Mouse (Mus musculus): ENCODE data around the gene Bmp7. TPM values are rescaled to one million over a fixed set of nuclear protein-coding genes. Genes with fewer than 3 reads are reported as not detected.

Bmp7 gene
- 10 to 100 TPM; 11.9 to 12.1 TPM for total RNA-seq (2021)
- long read RNA-seq, experiment 1, transcript Bmp7-201 (7 exons, 3,670 nt), result major isoform, 9 of 14 reads
- long read RNA-seq, experiment 1, partial matches to known transcripts, result 3 of 14 reads
- long read RNA-seq, experiment 1, other reads (novel, unspliced or antisense), result 2 of 14 reads
- long read RNA-seq, experiment 2, transcript Bmp7-201 (7 exons, 3,670 nt), result major isoform, 21 of 23 reads
- long read RNA-seq, experiment 2, partial matches to known transcripts, result 1 of 23 reads
- long read RNA-seq, experiment 2, other reads (novel, unspliced or antisense), result 1 of 23 reads

DNA sequence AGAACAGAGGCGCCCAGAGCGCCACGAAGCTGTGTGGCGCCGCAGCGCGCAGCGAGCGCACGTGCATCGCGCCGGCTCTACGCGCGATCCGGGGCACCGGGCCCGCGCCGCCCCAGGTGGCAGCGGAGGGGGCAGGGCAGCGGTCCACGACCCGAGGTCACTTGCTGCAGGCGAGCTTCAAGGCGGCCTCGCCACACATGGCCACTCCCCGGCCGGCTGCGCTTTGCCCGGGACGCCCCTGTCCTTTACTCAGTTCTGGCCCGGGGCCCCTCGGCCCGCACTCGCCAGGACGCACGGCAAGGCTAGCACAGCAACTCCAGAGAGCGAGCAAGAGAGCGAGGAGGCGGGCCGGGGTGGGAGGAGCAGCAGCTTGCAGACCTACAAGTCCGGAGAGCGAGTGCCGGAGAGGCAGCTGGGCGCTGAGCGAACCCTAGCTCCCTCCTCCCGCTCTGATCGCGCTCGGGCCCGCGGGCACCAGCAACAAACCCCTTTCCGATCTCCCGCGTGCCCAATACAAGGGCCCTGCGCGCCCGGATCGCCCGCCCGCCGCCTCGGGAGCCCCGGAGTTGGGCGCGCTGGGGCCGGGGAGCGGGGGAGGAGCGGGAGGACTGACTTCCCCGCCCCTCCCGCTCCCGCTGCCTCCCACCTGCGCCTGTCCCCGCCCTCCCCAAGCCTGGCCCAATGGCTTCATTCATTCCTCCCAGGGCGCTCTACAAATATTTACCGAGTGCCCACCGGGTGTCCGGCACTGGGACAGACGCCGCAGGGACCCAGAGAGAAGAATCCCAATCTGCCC lies at the start of gene Bmp7:
Gene Bmp7, minus strand, starts transcription at position 319 of the 796 bp plus-strand sequence.
- intact Hi-C loops (cut with DNase I), result no loop called here

DNA sequence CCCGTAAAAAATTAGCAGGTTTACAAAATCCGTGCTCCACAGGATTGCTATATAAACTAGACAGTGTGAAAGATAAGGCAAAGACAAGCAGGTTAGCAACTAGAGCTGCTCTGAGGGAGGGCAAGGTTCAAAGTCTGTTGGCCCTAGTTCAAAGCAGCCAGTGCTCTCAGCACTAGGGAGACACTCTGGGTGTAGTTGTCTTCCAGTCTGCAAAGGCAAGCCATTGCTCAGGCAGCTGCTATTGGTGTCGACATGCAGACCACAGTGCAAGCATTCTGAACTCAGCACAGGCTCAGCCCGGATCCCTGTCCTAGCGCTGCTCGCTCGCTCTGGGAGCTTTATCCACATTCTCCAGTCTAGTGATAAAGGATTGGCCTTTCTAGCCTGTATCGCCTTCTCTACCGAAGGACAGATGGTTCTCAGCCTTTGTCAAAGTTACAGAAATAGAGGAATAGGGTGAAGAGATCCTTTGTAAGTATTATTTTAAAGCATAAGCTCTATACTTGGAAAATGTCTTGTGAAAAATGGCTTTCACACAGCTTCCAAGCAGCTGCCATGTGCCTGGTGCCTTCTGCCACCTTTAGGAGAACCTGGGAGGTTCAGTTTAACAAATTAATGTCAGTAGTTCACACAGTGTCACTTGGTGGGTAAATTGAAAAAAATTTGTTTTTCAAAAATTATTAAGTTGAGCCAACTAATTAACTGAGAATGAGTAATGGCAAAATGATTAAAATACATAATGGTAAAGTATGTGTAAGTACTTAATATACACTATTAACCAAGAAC lies 42.8 kb upstream of the Bmp7 start:
- DNase-seq (ENCODE audit: low spot score in 2 of 2), result no peak
- intact Hi-C loops (cut with DNase I), result no loop called here

More for the DNA sequence above, at the start of gene Bmp7:
- peak in 1 of 2 experiments; percentile 53 for DNase-seq (ENCODE audit: low spot score in 2 of 2)

DNA sequence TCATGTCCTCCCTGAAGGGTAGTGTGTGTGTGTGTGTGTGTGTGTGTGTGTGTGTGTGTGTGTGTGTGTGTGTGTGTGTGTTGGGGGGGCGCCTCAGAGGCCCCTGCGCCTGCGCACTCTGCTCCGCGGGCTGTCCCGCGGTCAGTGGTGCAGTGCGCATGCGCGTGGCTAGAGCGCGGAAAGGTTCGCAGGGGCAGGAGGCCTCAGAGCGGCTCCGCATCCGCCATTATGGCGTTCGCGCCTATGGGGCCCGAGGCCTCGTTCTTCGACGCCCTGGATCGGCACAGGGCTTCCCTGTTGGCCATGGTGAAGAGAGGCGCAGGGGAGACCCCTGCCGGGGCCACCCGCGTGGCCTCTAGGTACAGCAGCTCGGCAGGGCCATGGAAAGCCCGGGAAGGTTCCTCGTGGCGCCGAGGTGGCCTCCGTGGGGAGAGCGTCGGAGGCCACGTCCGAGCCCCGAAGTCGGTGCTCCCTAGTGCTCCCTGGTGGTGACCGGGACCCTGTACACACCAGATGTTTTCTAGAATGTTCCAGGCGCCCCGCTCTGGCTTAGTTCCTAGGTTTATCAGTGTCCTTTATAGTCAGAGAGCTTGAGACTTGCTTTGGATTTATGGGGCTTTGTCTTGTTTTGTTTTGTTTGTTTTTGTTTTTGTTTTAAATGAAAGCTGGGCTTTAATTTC lies 39.7 kb upstream of the Bmp7 start:
- DNase-seq (ENCODE audit: low spot score in 2 of 2), result no peak
- intact Hi-C loops (cut with DNase I), result no loop called here

DNA sequence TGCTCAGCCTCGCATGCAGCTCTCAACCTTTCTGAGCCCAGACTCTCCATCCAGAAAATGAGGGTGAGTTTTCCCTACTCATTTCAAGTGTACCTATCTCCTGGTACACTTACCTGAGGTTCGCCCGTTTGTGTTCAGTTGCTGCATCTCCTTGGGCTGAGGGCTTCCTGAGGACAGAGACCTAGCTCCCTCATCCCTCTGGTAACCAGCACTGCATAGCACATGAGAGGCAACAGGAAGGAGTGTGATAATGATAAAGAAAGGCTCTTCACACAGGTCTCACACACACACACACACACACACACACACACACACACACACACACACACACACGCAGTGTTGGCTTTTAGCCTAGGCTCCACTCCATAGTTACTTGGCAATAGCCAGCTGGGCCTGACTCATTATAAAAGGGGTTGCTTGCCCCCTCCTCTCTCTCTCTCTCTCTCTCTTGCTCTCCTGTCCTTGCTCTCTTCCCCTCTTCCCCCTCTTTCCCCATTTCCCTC lies 38.1 kb upstream of the Bmp7 start:
- intact Hi-C loops (cut with DNase I), result no loop called here

DNA sequence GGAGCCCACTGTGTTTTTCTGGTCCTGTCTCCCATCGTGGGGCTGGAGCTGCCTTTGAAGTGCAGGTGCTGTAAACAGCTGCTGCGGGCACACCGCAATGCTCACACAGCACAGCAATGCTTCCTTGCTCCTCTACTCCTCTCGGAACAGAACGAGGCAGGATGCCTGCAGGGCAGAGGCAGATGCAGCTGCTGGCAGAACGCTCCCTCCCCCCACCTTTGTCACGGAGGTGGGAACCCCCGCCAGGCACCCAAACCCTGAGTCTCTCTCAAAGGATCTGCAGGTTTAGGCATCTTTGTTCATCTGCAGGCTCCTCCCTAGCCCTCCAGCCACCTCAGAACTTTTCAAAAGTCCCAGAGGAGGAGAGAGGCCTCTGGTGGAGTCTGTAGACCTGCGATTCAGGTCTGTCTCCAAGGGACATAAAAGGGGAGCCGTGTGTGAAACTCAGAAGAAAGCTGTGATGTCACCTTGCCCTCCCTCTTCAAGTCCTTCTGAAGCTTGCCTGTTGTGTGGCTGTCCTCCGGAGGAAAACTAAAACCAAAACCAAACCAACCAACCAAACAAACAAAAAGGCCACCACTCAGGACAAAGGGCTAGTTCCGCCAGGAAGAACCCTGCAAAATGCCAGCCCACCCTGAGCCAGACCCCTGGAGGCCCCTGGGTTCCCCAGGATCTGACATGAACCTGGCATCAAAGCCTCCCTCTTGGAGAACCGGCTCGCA lies 37.4 kb upstream of the Bmp7 start, which contains the start of gene Spo11:
Gene Spo11, plus strand, starts transcription at position 292 of the 722 bp plus-strand sequence.
- DNase-seq (ENCODE audit: low spot score in 2 of 2), result no peak
- intact Hi-C loops (cut with DNase I), result no loop called here

More for the DNA sequence above, 38.1 kb upstream of the Bmp7 start:
- no peak for DNase-seq (ENCODE audit: low spot score in 2 of 2)

DNA sequence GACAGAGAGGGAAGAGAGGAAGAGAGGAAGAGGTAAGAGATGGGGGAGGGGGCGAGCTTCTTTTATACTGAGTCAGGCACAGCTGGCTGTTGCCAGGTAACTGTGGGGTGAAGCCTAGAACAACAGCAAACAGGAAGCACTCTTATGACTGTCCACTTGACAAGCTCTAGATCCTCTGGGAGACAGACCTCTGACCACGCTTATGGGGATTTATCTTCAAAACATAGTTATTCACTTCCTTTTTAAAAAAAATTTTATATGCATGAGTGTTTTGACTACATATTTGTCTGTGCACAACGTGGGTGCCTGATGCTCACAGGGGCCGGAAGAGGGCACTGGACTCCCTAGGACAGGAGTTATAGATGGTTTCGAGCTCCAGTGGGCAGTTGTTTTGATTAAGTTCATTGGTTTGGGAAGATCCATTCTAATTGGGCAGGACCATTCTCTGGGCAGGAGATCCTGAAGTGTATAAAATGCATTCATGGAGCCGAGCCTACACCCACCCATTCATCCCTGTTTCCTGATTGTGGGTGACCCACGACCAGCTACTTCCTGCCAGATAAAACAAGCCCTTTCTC lies 36.6 kb upstream of the Bmp7 start:
- intact Hi-C loops (cut with DNase I), result no loop called here
- no peak for DNase-seq (ENCODE audit: low spot score in 2 of 2)

DNA sequence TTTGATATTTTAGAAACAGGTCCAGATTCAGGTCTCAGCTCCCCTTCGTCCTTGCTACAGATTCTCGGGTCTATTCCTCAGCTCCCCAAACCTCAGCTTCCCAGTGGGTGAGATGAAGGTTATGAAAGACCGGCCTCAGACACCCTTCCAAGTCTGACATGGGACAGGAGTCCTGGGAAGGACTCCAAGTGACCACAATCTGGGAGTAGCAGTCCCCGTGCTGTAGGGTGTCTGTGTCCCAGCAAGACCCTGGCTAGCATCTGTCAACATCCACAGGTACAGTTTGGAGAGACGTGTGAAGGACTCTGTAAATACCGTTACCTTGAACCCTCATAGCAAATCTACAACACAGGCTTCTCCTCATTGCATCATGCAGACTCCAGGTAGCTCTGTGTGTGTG lies 35.0 kb upstream of the Bmp7 start:
- DNase-seq (ENCODE audit: low spot score in 2 of 2), result no peak
- intact Hi-C loops (cut with DNase I), result no loop called here

GRCm38 (mm10) chr2:172974701-172975100 lies 34.6 kb upstream of the Bmp7 start:
- intact Hi-C loops (cut with DNase I), result no loop called here
- no peak for DNase-seq (ENCODE audit: low spot score in 2 of 2)

GRCm38 (mm10) chr2:172973806-172974565 lies 33.9 kb upstream of the Bmp7 start:
- no peak for DNase-seq (ENCODE audit: low spot score in 2 of 2)
- intact Hi-C loops (cut with DNase I), result no loop called here

- intact Hi-C loops (cut with DNase I), result no loop called here
- DNase-seq (ENCODE audit: low spot score in 2 of 2), result no peak
These were observed 31.7 kb upstream of the Bmp7 start for GRCm38 (mm10) chr2:172971865-172972264.

DNA sequence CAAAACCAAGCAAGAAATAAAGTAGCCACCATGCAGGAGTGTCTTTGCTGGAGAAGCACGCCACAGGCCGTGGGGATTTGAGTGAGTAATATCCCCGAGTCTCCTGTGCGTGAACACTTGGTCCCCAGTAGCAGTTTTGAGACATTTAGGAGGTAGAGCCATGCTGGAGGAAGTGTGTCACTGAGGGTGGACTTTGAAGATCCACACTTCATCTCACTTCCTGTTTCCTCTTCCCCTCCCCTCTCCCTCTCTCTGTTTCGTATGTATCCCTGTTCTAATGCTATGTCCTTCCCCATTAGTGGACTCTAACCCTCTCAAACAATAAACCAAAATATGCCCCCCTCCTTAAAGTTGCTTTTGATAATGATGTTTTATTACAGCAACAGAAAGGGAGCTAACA lies 26.4 kb upstream of the Bmp7 start:
- intact Hi-C loops (cut with DNase I), result no loop called here
- DNase-seq (ENCODE audit: low spot score in 2 of 2), result no peak

GRCm38 (mm10) chr2:172965249-172965648 lies 25.1 kb upstream of the Bmp7 start:
- DNase-seq (ENCODE audit: low spot score in 2 of 2), result no peak
- intact Hi-C loops (cut with DNase I), result no loop called here

DNA sequence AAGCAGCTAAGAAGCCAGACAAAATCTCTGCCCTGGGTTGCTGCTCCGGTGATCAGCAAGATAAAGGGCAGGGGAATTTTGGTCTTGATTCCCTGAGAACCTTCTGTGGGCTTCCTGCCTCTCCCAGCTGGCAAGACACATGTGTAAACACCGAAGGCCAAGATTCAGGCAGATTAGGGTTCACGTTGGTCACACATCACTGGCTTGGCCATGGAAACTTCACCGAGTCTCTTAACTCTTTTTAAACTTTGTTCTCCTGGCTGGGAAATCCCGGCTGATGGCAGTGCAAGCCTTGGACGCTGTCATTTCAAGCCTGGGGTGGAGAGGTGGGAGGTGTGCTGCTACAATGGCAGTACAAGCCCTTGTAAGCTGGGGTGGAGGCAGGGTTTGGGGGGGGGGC lies 21.1 kb upstream of the Bmp7 start:
- DNase-seq (ENCODE audit: low spot score in 2 of 2), result no peak
- intact Hi-C loops (cut with DNase I), result no loop called here

GRCm38 (mm10) chr2:172960350-172960749 lies 20.2 kb upstream of the Bmp7 start:
- no peak for DNase-seq (ENCODE audit: low spot score in 2 of 2)
- intact Hi-C loops (cut with DNase I), result no loop called here

DNA sequence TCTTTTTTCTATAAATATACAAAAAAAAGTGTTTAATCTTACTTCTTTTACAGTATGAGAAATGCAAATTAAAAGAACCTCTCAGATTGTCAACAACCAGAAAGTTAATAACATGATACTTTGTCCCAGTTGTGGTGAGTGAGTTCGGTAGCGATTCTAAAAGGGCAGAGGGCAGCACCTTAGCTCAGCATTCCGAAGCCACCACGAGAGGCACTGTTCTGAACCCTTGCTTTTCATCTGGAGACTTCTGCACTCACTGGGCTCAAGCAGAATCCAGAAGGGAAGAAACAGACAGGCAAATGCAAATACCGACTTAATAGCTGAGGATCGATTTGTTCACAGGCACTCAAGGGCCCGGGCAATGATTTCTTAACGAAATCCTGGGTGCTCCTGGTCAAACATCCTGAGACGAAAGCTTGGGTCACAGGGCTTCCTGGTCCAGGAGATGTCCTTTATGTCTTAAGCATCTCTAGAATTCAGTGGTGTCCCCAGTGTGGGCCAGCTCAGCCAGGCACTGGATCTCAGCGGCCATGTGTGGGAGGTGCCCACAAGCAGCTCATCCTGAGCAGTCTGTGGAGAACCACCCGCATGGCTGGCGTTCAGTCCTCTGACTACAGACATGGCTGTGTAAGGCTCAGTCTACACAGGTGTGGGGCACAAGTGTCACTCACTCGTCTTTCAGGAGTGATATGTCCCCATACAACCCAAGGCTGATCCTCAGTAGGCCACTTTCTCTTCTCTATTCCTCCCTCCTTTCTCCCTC lies 19.1 kb upstream of the Bmp7 start:
- no peak for DNase-seq (ENCODE audit: low spot score in 2 of 2)
- intact Hi-C loops (cut with DNase I), result no loop called here

GRCm38 (mm10) chr2:172958579-172958978 lies 18.5 kb upstream of the Bmp7 start:
- intact Hi-C loops (cut with DNase I), result no loop called here
- peak in 1 of 2 experiments; percentile 23 for DNase-seq (ENCODE audit: low spot score in 2 of 2)

DNA sequence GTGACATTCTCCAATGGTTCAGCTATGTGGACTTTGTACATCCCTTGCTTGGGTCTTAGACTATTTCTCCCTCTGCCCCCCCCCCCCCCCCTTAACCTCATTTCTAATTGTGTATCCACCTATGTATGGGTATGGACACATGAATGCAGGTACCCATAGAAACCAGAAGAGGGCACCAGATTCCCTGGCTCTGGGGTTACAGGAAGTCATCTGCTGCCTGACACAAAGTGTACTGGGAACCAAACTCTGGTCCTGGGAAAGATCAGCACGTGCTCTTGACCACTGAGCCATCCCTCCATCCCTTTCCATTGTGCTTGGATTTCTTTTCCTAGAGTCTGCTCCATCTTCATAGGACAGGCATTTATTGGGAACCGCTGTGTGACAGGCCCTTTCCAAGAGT lies 11.9 kb upstream of the Bmp7 start:
- intact Hi-C loops (cut with DNase I), result no loop called here
- no peak for DNase-seq (ENCODE audit: low spot score in 2 of 2)

All from left cerebral cortex, postnatal 14 days (tissue).